Mouse (Mus musculus): Measurements from ENCODE around the gene Rap1gds1. TPM values are rescaled to one million over a fixed set of nuclear protein-coding genes. Genes with fewer than 3 reads are reported as not detected.

The Rap1gds1 gene
- total and polyA plus RNA-seq, 2 experiments from 2014 or later = 63.9 to 83.6 TPM

DNA sequence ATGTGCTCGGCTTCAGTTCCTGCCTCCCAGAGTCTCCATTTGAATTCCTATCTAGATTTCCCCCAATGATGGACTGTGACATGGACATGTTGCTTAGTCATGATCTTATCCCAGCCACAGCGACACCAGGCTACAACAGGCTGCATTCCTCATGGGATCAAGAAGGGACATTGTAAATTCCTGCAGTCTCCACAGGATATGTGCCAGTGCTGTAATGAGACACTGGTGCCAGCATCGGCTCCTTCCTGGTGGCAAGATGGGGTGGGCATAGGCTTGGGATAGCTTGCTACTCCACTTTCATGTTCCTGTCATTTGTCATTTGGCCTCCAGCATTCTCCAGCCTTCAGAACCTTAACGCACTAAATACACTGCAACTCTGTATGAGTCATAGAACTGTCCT is 158.0 kb downstream of the Rap1gds1 start:
- Histone ChIP-seq H3K27ac (ENCODE audit: low read depth, low read length) (no peak overlapping the region), H3K36me3 (ENCODE audit: insufficient read depth) (no peaks in the 10 kb centered on the region), H3K9me3 (ENCODE audit: low read length) (no peaks in the 10 kb centered on the region), H3K4me1 (ENCODE audit: insufficient read depth) (no peaks in the 10 kb centered on the region), H3K4me3 (ENCODE audit: low read depth, low read length) (no peak overlapping the region), H3K4me2 (ENCODE audit: low read depth) (no peak overlapping the region), H3K27me3 (ENCODE audit: insufficient read depth, low read length) (no peaks in the 10 kb centered on the region), H3K9ac (no peak overlapping the region)
- ATAC-seq (no peak), DNase-seq (no peak)
- WGBS = 83% methylated on average over 4 of the region's 4 CpGs
- TF ChIP-seq CTCF (IDR thresholded peaks at IDR 0.05; ENCODE audit: low read depth) = no peak

DNA sequence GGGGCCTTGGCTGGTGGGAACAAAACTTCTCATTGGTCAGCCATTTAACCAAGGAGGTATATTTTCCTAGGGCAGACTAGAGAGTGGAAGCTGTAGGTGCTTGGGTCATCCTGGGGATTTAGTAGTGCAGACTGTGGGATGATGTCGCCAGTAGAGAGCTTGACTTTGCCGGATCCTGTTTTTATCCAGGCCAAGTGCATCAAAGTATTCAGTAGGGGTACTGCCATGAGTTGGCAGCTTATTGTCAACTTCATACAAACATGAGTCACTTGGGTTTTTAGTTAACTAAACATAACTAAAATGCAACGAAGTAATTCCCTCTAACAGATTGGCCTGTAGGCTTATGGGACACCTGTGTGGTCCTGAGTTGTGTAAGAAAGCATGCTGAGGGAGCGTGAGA is 158.4 kb downstream of the Rap1gds1 start:
- Histone ChIP-seq H3K4me1 (ENCODE audit: insufficient read depth) (no peaks in the 10 kb centered on the region), H3K4me3 (ENCODE audit: low read depth, low read length) (no peak overlapping the region), H3K9me3 (ENCODE audit: low read length) (no peaks in the 10 kb centered on the region), H3K27ac (ENCODE audit: low read depth, low read length) (no peak overlapping the region), H3K9ac (no peak overlapping the region), H3K36me3 (ENCODE audit: insufficient read depth) (no peaks in the 10 kb centered on the region), H3K4me2 (ENCODE audit: low read depth) (no peak overlapping the region), H3K27me3 (ENCODE audit: insufficient read depth, low read length) (no peaks in the 10 kb centered on the region)
- WGBS = 88% methylated on average over 4 of the region's 4 CpGs
- ATAC-seq = no peak
- TF ChIP-seq CTCF (IDR thresholded peaks at IDR 0.05; ENCODE audit: low read depth) = no peak
- DNase-seq = no peak

GRCm38 (mm10) chr3:138914626-138915288 is 160.2 kb downstream of the Rap1gds1 start:
- H3K27ac ChIP-seq (ENCODE audit: low read depth, low read length) = no peak overlapping the region
- no peak overlapping the region for H3K4me3 ChIP-seq (ENCODE audit: low read depth, low read length)
- H3K36me3 ChIP-seq (ENCODE audit: insufficient read depth) = no peaks in the 10 kb centered on the region
- DNase-seq = no peak
- no peaks in the 10 kb centered on the region for H3K4me1 ChIP-seq (ENCODE audit: insufficient read depth)
- ATAC-seq = no peak
- WGBS = 63% methylated on average over 8 of the region's 8 CpGs
- H3K9ac ChIP-seq = no peak overlapping the region
- no peak for TF ChIP-seq CTCF (IDR thresholded peaks at IDR 0.05; ENCODE audit: low read depth)
- no peak overlapping the region for H3K4me2 ChIP-seq (ENCODE audit: low read depth)
- H3K9me3 ChIP-seq (ENCODE audit: low read length) = no peaks in the 10 kb centered on the region
- no peaks in the 10 kb centered on the region for H3K27me3 ChIP-seq (ENCODE audit: insufficient read depth, low read length)

GRCm38 (mm10) chr3:138912504-138912903 is 162.5 kb downstream of the Rap1gds1 start:
- WGBS = 91% methylated on average over 8 of the region's 8 CpGs
- H3K27me3 ChIP-seq (ENCODE audit: insufficient read depth, low read length) = no peaks in the 10 kb centered on the region

DNA sequence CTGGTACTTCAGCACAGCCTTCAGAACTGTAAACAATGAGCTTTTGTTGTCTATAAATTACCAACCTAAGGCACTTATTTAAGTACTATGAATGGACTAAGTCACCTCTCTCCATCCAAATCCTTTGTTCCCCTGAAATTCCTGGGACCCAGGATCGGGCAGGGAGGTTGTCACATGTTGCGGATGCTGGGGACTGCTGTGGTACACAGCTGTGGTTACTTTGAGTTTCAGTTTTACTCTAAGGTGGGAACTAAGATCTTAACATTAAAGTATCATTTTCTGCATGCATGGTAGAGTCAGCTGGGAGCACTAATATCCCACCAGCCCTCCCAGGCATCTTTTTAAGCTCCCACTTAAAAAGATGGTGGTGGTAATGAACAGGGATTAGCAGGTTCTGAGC is 165.7 kb downstream of the Rap1gds1 start:
- Histone ChIP-seq H3K4me2 (ENCODE audit: low read depth) (no peak overlapping the region), H3K4me3 (ENCODE audit: low read depth, low read length) (no peak overlapping the region), H3K9me3 (ENCODE audit: low read length) (no peaks in the 10 kb centered on the region), H3K4me1 (ENCODE audit: insufficient read depth) (no peaks in the 10 kb centered on the region), H3K9ac (no peak overlapping the region), H3K27me3 (ENCODE audit: insufficient read depth, low read length) (no peaks in the 10 kb centered on the region), H3K36me3 (ENCODE audit: insufficient read depth) (no peaks in the 10 kb centered on the region), H3K27ac (ENCODE audit: low read depth, low read length) (no peak overlapping the region)
- 65% methylated on average over 2 of the region's 2 CpGs for WGBS
- no peak for TF ChIP-seq CTCF (IDR thresholded peaks at IDR 0.05; ENCODE audit: low read depth)
- ATAC-seq (no peak), DNase-seq (no peak)

More at GRCm38 (mm10) chr3:138912504-138912903, 162.5 kb downstream of the Rap1gds1 start:
- H3K4me1 ChIP-seq (ENCODE audit: insufficient read depth) = no peaks in the 10 kb centered on the region
- DNase-seq = no peak
- H3K27ac ChIP-seq (ENCODE audit: low read depth, low read length) = no peak overlapping the region
- no peaks in the 10 kb centered on the region for H3K9me3 ChIP-seq (ENCODE audit: low read length)
- no peak for TF ChIP-seq CTCF (IDR thresholded peaks at IDR 0.05; ENCODE audit: low read depth)
- H3K36me3 ChIP-seq (ENCODE audit: insufficient read depth) = no peaks in the 10 kb centered on the region
- ATAC-seq = no peak
- H3K4me3 ChIP-seq (ENCODE audit: low read depth, low read length) = no peak overlapping the region
- H3K9ac ChIP-seq = no peak overlapping the region
- no peak overlapping the region for H3K4me2 ChIP-seq (ENCODE audit: low read depth)

DNA sequence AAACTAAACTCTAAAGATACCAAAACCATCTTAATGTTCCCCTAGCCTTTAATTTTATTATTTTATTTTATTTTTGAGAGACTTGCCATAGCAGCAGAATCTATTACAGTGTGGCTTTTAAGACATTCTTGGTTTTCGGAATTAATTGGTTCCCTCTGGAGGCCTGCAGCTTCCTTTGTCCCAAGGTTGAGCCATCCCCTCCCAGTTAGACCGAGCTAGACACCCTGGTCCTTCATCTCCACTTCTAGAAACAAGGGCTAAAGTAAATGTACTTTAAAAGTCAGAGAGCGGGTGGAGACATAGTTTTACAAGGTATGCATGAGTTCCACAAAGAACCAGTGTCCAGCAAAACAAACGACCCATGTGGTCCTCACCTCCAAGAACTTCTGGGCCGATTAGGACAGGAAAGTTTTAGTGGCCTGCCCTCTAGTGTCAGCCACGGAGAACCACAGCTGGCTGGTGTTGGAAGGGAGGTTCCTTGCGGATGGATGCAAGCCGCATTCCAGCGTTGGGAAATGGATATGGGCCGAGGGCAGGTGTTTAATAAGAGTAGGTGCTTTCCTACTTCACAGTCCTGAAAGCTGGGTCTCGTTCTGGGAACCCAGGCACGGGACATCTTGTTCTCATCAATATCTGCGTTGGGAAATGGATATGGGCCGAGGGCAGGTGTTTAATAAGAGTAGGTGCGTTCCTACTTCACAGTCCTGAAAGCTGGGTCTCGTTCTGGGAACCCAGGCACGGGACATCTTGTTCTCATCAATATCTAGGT is 168.7 kb downstream of the Rap1gds1 start:
- Histone ChIP-seq H3K9me3 (ENCODE audit: low read length) (no peaks in the 10 kb centered on the region), H3K36me3 (ENCODE audit: insufficient read depth) (no peaks in the 10 kb centered on the region), H3K4me3 (ENCODE audit: low read depth, low read length) (no peak overlapping the region), H3K27ac (ENCODE audit: low read depth, low read length) (no peak overlapping the region), H3K27me3 (ENCODE audit: insufficient read depth, low read length) (no peaks in the 10 kb centered on the region), H3K4me2 (ENCODE audit: low read depth) (no peak overlapping the region), H3K9ac (no peak overlapping the region), H3K4me1 (ENCODE audit: insufficient read depth) (no peaks in the 10 kb centered on the region)
- 29% methylated on average over 17 of the region's 17 CpGs for WGBS
- ATAC-seq (peak; percentile 78), DNase-seq (peak; percentile 81)
- TF ChIP-seq CTCF (IDR thresholded peaks at IDR 0.05; ENCODE audit: low read depth) = peak; percentile 94

DNA sequence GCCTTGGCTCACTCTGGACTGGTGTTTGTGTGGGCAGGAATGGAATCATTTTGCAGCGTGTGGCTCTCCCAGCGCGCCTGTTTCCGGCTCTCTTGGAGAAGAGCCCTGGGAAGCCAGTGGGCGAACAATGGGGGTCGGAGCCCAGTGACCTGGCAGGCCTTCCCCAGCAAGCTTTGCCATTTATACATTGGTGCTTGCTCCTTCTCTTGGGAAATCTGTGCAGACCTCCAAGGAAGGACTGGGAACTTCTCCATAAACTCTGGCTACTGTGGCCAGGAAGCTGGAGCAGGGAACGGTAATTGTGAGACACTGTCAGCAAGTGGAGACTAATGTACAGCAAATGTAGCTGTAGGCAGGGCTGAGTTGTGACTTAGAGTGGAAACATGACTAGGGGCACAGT is 169.3 kb downstream of the Rap1gds1 start:
- Histone ChIP-seq H3K4me1 (ENCODE audit: insufficient read depth) (no peaks in the 10 kb centered on the region), H3K4me2 (ENCODE audit: low read depth) (no peak overlapping the region), H3K9ac (no peak overlapping the region), H3K36me3 (ENCODE audit: insufficient read depth) (peaks cover 3% of the 10 kb centered on the region; the same call in 1 of the 2 replicates), H3K27ac (ENCODE audit: low read depth, low read length) (no peak overlapping the region), H3K27me3 (ENCODE audit: insufficient read depth, low read length) (no peaks in the 10 kb centered on the region), H3K4me3 (ENCODE audit: low read depth, low read length) (no peak overlapping the region), H3K9me3 (ENCODE audit: low read length) (no peaks in the 10 kb centered on the region)
- WGBS = 27% methylated on average over 7 of the region's 7 CpGs
- TF ChIP-seq CTCF (IDR thresholded peaks at IDR 0.05; ENCODE audit: low read depth) = no peak
- DNase-seq (peak; percentile 20), ATAC-seq (peak; percentile 14; the same call in 1 of the 2 replicates)

Measured in forebrain, postnatal 0 days (tissue).